Mouse (Mus musculus) erythroid progenitor cell, adult 5-6 weeks (primary cell): ENCODE results near the gene Shank2. TPM values are rescaled to one million over a fixed set of nuclear protein-coding genes. Genes with fewer than 3 reads are reported as not detected.
A peak's percentile ranks its signal among the peaks of the same experiment; 100 is the strongest.

Experiments
- ATAC-seq: replicated peaks from 2 replicates; pipeline ENCODE4 v1.8.0; 2016; ENCODE audit warnings: moderate number of reproducible peaks, mild to moderate bottlenecking, moderate TSS enrichment, inconsistent platforms; ENCODE audit not compliant: poor library complexity, low FRiP score, severe bottlenecking
- total RNA-seq, 2 experiments: library from RNA; stranded (forward) in 1 of 2; stranded (reverse) in 1 of 2; fragments of 150-400 nt in 1 of 2; fragments of 186-747, 209-891 nt in 1 of 2; gene quantifications; 2 replicates each; pipeline versions ENCODE4 v1.2.3 to v1.2.4; 2015 to 2017; ENCODE audit warnings: low replicate concordance in 2 of 2

Gene Shank2
- total RNA-seq, 2 experiments from 2014 or later: 1.3 TPM; not detected in 1

DNA sequence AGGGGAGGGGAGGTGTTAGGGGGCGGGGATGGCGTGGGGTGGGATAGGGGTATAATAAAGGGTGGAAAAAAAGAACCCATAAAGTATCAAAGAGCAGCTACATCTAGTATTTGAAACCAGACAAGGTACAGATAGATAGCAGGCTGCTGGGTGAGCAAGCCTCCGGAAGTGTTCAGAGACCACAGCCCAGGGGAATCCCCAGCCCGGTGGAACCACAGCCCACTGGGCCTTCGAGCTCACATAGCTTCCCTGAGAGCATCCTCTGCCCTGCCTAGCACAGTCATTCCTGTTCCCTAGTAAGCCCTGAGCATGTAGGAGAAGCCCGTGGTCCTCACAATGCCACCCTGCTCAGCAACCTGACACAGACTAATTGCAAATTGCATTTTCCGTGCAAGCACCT lies 443.1 kb downstream of the Shank2 start:
- ATAC-seq: no peak

DNA sequence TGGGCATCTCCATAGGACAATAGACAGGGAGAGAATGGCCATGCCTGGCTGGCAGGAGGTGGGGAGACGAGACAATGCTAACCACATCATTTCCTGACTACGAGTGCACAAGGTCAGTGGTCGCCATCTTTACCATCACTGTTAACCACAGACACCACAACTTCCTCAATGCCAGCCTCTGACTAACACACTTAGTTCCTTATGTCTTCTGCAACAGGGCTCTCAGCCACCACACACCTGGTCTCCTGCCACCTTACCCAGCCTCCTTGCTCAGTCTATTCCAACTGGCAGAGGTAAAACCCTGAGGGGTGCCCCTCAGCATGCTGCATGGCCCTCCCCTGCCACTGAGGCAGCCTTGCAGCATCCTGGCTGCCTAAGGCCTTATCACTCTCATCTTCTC lies 445.4 kb downstream of the Shank2 start:
- 0 out of 2 replicates have a peak, but pooled peaks have one; percentile 3 for ATAC-seq

DNA sequence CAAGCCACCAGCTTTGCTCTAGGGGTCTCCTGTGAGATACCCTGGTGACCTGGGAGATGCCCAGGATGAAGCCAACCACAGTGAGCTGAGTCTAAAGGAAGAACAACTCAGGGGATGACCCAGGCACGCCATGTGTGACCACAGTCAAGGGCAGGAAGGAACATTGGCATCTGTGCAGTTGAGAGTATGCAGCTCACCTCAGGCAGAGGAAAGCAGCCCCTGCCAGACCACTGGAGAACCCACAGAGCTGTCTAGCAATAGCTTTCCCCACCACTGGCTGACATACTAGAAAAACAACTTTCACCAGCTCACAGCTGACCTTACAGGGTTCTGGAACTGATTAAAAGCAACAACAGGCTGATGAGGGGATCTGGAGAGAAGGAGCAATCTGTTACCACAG lies 446.5 kb downstream of the Shank2 start:
- ATAC-seq: no peak

DNA sequence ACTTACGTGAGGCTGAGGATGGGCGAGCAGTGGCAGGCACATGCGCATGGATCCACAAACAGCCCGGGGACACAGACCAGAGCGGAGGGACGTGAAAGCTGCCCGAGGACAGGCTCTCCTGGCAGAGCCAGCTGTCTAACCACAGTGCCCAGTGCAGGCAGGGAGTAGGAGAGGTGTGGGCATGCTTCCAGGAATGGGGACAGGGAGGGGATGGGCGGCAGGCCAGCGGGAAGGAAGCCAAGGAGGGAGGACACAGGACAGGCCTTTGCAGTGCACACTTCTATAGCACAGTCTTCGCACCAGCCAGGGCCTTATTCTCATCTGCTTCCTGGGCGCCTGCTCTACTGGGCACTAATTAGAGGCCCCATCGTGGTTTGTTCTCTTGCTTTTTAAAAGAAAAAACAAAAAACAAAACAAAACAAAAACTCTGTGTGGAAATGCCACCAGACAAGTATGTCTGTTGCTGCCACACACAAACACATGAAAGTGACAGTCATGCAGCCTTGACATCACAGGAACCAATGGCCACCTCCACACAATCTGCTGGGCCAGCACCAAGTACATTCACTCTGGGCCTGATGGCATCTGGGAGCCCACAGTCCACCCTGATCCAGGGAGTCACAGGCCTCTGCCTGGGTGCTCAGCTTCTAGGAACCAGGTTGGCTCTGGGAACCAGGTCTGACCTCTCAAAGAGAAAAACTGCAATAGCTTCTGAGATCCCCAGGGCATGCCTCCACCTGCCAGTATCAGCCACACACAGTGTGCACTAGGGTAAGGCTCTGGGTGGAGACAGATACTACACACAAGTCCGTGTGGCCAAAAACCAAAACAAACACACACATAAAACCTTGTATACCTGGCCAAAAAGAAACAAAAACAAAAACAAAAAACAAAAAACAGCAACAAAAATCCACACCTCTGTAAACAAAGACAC lies 448.2 kb downstream of the Shank2 start:
- ATAC-seq: no peak

DNA sequence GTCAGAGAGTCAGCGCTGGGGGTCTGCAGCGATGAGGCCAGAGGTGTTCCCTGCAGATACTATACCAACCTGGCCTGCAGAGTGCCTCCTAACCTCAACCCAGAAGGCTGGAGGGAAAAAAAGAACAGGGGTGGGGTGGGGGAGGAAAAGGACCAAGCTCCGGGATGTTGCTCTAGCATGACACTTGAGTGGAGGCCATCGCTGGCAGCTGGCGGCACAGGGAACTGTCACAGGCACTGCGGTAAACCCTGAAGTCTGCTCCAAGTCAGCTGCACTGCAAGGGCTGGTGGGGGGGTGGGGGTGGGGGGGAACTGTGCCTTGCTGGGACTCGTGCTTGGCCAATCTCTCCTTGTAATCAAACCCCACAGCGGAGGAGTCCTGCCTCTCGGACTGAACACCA lies 448.9 kb downstream of the Shank2 start:
- ATAC-seq: no peak

DNA sequence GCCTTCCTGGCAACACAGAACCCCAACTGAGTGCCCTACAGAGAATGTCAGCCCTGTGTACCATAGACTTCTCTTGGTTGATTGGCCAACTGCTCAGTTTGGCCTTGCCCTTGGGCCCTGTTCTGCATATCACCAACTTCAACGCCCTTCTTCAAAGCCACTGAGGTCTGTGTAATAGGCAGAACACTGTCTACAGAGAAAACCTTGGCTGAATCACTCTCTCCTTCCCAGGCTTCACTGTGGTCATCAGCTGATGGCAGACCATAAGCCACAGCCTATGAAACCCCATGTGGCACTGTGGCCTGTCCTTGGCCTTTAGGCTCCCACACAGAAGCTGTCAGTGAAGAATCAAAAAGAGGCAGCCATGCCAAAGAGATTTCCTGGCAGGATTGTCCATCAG lies 457.2 kb downstream of the Shank2 start:
- ATAC-seq: no peak

DNA sequence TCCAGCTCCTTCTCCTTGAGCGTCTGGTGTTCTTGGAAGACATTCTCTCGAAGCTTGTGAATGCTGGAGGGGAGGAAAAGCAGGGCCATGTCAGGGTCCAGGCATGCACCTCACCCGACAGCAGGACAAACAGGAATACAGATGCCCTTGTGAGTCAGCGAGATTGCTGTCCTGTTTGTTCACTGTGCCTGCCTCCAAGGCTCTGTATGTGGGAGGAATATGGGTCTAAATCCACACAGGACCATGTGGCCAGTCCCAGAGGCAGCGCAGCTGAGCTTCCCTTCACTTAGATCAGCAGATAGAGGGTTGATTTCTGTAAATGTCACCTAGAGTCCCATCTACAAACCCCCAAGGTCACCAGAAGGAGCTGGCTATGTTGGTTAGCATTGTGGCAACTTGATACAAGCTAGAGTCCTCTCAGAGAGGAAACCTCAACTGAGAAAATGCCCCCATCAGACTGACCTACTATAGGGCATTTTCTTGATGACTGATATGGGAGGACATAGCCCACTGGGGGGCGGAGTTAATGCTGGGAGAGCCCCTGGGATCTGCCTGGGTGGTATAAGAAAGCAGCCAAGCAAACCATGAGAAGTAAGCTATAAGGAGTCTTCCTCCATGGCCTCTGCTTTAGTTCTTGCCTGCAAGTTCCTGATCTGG lies 459.6 kb downstream of the Shank2 start:
- no peak for ATAC-seq

DNA sequence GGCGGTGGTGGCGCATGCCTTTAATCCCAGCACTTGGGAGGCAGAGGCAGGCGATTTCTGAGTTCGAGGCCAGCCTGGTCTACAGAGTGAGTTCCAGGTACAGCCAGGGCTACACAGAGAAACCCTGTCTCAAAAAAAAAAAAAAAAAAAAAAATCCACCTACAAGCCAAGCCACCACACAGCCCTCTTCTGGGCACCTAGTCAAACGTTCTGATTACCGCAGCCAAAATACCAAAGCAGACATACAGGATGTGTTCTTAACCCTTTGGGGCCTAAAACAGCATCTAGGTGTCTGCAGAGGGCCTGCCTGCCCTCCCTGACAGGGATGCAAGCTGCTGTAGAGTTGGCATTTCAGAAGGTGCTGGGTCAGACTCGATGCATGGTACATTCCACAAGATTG lies 460.8 kb downstream of the Shank2 start:
- ATAC-seq: no peak

DNA sequence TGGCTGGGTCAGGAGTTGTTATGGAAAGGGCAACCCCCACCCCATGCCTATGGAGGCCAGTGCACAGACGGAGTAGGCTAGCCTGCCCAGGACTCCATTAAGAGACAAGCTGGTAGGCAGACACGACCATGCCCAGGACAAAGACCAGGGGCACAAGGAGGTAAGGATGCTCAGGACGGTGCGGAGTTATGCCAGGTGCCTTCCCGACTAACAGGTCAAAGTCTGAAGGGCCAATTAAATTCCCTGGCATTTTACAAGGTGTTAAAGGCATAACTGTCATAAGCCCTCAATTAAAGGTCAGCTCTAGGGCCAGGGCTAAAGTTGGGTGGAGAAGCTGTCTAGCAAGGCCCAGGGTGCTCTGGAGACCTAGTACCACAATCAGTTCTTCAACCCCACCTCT lies 467.0 kb downstream of the Shank2 start:
- no peak for ATAC-seq

DNA sequence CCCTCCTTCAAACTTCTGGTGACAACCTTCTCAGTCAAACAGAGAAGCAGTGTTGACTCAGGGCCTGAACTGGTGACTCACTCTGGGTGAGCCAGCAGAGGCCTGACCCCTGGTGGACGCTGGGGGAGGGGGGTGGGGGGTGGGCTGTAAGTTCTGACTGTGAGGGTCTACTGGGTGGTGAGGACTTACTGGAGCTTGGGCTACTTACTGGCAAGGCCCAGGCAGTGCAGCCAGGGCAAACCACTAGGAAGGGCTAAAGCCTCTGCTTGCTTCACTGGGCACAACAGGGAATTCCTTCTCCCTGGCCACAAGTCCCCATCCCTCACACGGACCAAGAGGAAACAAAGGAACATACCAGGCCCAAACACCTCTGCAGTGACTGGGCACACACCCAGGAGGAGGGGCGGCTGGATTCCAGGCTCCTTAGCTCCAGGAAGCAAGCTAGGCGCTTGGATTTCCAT lies 467.5 kb downstream of the Shank2 start:
- ATAC-seq: no peak

DNA sequence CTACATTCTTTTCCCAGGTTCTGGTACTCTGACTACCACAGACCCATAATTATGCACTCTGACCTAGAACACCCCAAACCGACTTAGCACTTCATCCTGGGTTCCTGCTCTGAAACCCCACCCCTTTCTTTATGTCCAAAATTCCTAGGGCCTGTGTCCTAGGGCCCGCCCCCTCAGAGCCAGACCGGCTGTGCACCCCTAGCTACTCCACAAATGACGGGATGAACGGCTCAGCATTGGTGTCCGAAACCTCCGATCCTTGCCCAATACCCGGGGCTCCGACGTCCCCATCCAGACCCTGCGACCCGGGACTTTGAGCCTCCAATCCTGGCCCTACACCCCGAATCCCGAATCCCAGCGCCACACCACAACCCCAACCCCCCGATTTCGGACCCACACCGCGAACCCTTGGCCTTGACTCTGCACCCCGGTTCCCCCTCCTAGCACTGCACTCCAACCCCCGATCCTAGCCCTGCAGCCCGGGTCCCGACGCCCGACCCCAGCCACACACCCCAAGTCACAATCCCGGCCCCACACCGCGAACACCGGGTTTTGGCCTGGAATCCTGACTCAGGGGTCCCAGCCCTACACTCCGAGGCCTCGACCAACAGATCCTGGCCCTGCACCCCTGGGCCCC lies 468.3 kb downstream of the Shank2 start:
- ATAC-seq: no peak

DNA sequence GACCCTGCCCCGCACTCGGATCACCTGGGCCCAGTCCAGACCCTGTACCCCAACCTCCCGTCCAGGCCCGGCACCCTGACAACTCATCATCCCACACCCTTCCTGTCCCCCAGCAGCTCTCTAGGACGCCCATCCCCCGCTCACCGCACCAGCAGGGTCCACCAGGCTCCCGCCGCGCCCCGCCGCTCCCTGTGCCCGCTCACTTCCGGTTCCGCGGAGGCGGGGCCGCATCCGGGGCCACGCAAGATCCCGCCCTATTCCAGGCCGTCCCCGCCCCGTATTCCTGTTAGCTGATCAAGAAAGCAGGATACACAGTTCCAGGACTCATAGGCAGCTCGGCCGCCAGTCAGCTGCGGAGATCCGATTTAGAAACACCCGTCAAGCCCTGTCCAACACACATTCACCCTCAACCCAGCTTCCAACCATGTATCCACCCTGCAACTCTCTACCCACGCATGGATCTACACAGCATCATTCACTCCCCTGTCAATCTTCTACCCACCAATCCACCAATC lies 468.9 kb downstream of the Shank2 start, which contains the start of gene Cttn:
Gene Cttn, minus strand, starts transcription at position 465 of the 515 bp plus-strand sequence.
- ATAC-seq: peak; percentile 88

DNA sequence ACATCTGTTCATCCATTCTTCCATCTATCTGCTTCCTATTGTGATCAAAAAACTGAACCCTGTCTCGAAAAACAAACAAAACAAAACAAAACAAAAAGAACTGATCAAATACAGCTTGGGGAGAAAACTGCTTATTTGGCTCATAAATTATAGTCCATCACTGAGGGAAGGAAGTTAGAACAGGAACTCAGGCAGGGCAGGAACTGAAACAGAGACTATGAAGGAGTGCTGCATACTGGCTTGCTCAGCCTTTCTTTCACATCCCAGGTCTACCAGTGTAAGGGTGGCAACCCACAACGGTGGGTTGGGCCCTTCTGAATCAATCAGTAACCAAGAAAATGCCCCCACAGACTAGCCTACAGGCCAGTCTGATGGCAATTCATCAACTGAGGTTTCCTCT lies 469.4 kb downstream of the Shank2 start:
- no peak for ATAC-seq

DNA sequence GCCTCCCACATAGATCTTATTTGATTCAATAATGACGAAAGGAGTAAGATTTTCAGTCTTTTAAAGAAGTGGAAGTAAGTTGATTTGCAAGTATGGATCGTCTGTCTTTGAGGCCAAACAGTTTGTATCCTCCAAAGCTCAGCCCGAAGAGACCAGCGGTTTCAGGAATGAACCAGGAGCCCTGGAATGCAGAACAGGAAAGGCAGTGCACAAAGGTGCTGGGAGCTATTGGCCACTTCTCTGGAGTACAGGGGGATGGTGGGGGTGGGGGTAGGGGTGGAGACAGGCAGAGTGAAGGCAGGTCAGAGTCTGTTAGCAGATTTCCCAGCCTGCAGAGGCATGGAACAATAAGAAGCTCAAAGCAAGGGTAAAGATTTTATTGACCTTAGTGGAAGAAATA lies 471.8 kb downstream of the Shank2 start:
- ATAC-seq: no peak

Other genes with a start within 250 kb of the Shank2 start
- 2.1 TPM in 1 of 2 replicates, not detected in the other for gene Osbpl5, start 244.9 kb upstream of the Shank2 start, total RNA-seq (2015; ENCODE audit: low replicate concordance)
- 0.68 and 2.1 TPM in 2 replicates for gene Osbpl5, start 244.9 kb upstream of the Shank2 start, total RNA-seq (2017; ENCODE audit: low replicate concordance)
- gene Mrgprg, start 234.9 kb upstream of the Shank2 start, total RNA-seq (2015; ENCODE audit: low replicate concordance): not detected in 2 replicates
- not detected in 2 replicates for gene Mrgprg, start 234.9 kb upstream of the Shank2 start, total RNA-seq (2017; ENCODE audit: low replicate concordance)
- 0.36 TPM in 1 of 2 replicates, not detected in the other for gene Mrgpre, start 217.4 kb upstream of the Shank2 start, total RNA-seq (2015; ENCODE audit: low replicate concordance)
- gene Mrgpre, start 217.4 kb upstream of the Shank2 start, total RNA-seq (2017; ENCODE audit: low replicate concordance): 0.38 TPM in 1 of 2 replicates, not detected in the other
- 1.8 TPM in 1 of 2 replicates, not detected in the other for gene Nadsyn1, start 179.1 kb upstream of the Shank2 start, total RNA-seq (2015; ENCODE audit: low replicate concordance)
- gene Nadsyn1, start 179.1 kb upstream of the Shank2 start, total RNA-seq (2017; ENCODE audit: low replicate concordance): 6.6 and 11.2 TPM in 2 replicates
- 7.9 and 12.2 TPM in 2 replicates for gene Dhcr7, start 178.8 kb upstream of the Shank2 start, total RNA-seq (2015; ENCODE audit: low replicate concordance)
- gene Dhcr7, start 178.8 kb upstream of the Shank2 start, total RNA-seq (2017; ENCODE audit: low replicate concordance): 1.0 and 1.8 TPM in 2 replicates
- gene Gm498, start 135.1 kb upstream of the Shank2 start, total RNA-seq (2015; ENCODE audit: low replicate concordance): not detected in 2 replicates
- not detected in 2 replicates for gene Gm498, start 135.1 kb upstream of the Shank2 start, total RNA-seq (2017; ENCODE audit: low replicate concordance)